Mouse (Mus musculus): ENCODE results near the gene Eif4e1b. TPM values are rescaled to one million over a fixed set of nuclear protein-coding genes. Genes with fewer than 3 reads are reported as not detected.
A peak's percentile ranks its signal among the peaks of the same experiment; 100 is the strongest.

Gene Eif4e1b
- not detected in 2 replicates for polyA plus RNA-seq (2015; fragmentation: Nextera tagmentation; extraction: Ambion mirVana)

- Histone ChIP-seq H3K4me1 (peaks cover 2% of the 10 kb centered on the region; the same call in 1 of the 2 replicates), H3K4me2 (no peak within 1 kb of the TSS), H3K27ac (no peak within 1 kb of the TSS), H3K9ac (no peak within 1 kb of the TSS), H3K9me3 (replicated peaks) (no peaks in the 10 kb centered on the region), H3K36me3 (no peaks in the 10 kb centered on the region), H3K27me3 (0 out of 2 replicates have a peak, but pooled peaks cover 5% of the 10 kb centered on the region), H3K4me3 (replicated peaks) (no peak within 1 kb of the TSS)
- WGBS: 87% methylated on average over 4 of the region's 4 CpGs
- no peak for ATAC-seq (replicated peaks; ENCODE audit: low FRiP score)
Measured at GRCm38 (mm10) chr13:54783698-54784097, at the start of gene Eif4e1b. Gene Eif4e1b, plus strand, starts transcription at chr13:54783998.

- peak overlapping the region; percentile 74 for H3K4me2 ChIP-seq
- H3K27ac ChIP-seq: no peak overlapping the region
- ATAC-seq (replicated peaks; ENCODE audit: low FRiP score): no peak
- H3K4me3 ChIP-seq (replicated peaks): peak overlapping the region; percentile 47
- H3K36me3 ChIP-seq: no peaks in the 10 kb centered on the region
- H3K9me3 ChIP-seq (replicated peaks): no peaks in the 10 kb centered on the region
- H3K4me1 ChIP-seq: peaks cover 13% of the 10 kb centered on the region
- 25% methylated on average over 3 of the region's 3 CpGs for WGBS
- H3K27me3 ChIP-seq: peaks cover 55% of the 10 kb centered on the region
- no peak overlapping the region for H3K9ac ChIP-seq
Measured at GRCm38 (mm10) chr13:54736931-54737330, 46.9 kb upstream of the Eif4e1b start.

GRCm38 (mm10) chr13:54737488-54738212 lies 46.1 kb upstream of the Eif4e1b start:
- H3K27me3 ChIP-seq: peaks cover 59% of the 10 kb centered on the region
- peak overlapping the region; percentile 47 for H3K4me3 ChIP-seq (replicated peaks)
- H3K9ac ChIP-seq: peak overlapping the region; percentile 35; the same call in 1 of the 2 replicates
- no peaks in the 10 kb centered on the region for H3K36me3 ChIP-seq
- peak overlapping the region; percentile 74 for H3K4me2 ChIP-seq
- peaks cover 13% of the 10 kb centered on the region for H3K4me1 ChIP-seq
- H3K27ac ChIP-seq: no peak overlapping the region
- H3K9me3 ChIP-seq (replicated peaks): no peaks in the 10 kb centered on the region
- under 1% methylated on average over 87 of the region's 87 CpGs for WGBS
- peak; percentile 77 for ATAC-seq (replicated peaks; ENCODE audit: low FRiP score)

GRCm38 (mm10) chr13:54738213-54738601 lies 45.6 kb upstream of the Eif4e1b start:
- peak overlapping the region; percentile 74 for H3K4me2 ChIP-seq
- no peaks in the 10 kb centered on the region for H3K9me3 ChIP-seq (replicated peaks)
- H3K27ac ChIP-seq: no peak overlapping the region
- peaks cover 59% of the 10 kb centered on the region for H3K27me3 ChIP-seq
- ATAC-seq (replicated peaks; ENCODE audit: low FRiP score): peak; percentile 12; the same call in 1 of the 2 replicates
- 4% methylated on average over 34 of the region's 34 CpGs for WGBS
- no peaks in the 10 kb centered on the region for H3K36me3 ChIP-seq
- H3K4me1 ChIP-seq: peaks cover 13% of the 10 kb centered on the region
- peak overlapping the region; percentile 47 for H3K4me3 ChIP-seq (replicated peaks)
- 0 out of 2 replicates have a peak overlapping the region, but pooled peaks have one; percentile 35 for H3K9ac ChIP-seq

GRCm38 (mm10) chr13:54746110-54746509 lies 37.7 kb upstream of the Eif4e1b start:
- no peak overlapping the region for H3K27ac ChIP-seq
- peaks cover 14% of the 10 kb centered on the region for H3K4me1 ChIP-seq
- 38% methylated on average over 6 of the region's 6 CpGs for WGBS
- no peak for ATAC-seq (replicated peaks; ENCODE audit: low FRiP score)
- H3K27me3 ChIP-seq: peaks cover 54% of the 10 kb centered on the region
- no peaks in the 10 kb centered on the region for H3K9me3 ChIP-seq (replicated peaks)
- H3K4me3 ChIP-seq (replicated peaks): no peak overlapping the region
- no peaks in the 10 kb centered on the region for H3K36me3 ChIP-seq
- H3K4me2 ChIP-seq: no peak overlapping the region
- H3K9ac ChIP-seq: no peak overlapping the region

GRCm38 (mm10) chr13:54746896-54747295 lies 36.9 kb upstream of the Eif4e1b start:
- no peak for ATAC-seq (replicated peaks; ENCODE audit: low FRiP score)
- Histone ChIP-seq H3K27me3 (peaks cover 54% of the 10 kb centered on the region), H3K36me3 (no peaks in the 10 kb centered on the region), H3K27ac (no peak overlapping the region), H3K9ac (no peak overlapping the region), H3K9me3 (replicated peaks) (no peaks in the 10 kb centered on the region), H3K4me2 (no peak overlapping the region), H3K4me3 (replicated peaks) (no peak overlapping the region), H3K4me1 (peaks cover 14% of the 10 kb centered on the region)
- 50% methylated on average over 10 of the region's 10 CpGs for WGBS

- Histone ChIP-seq H3K4me2 (no peak overlapping the region), H3K27ac (no peak overlapping the region), H3K9ac (no peak overlapping the region), H3K27me3 (peaks cover 57% of the 10 kb centered on the region), H3K9me3 (replicated peaks) (no peaks in the 10 kb centered on the region), H3K4me1 (peaks cover 14% of the 10 kb centered on the region), H3K4me3 (replicated peaks) (no peak overlapping the region), H3K36me3 (no peaks in the 10 kb centered on the region)
- ATAC-seq (replicated peaks; ENCODE audit: low FRiP score): no peak
- 89% methylated on average over 8 of the region's 8 CpGs for WGBS
Measured at GRCm38 (mm10) chr13:54748190-54748589, 35.6 kb upstream of the Eif4e1b start.

- H3K9me3 ChIP-seq (replicated peaks): no peaks in the 10 kb centered on the region
- 52% methylated on average over 10 of the region's 10 CpGs for WGBS
- no peak for ATAC-seq (replicated peaks; ENCODE audit: low FRiP score)
- peaks cover 62% of the 10 kb centered on the region for H3K27me3 ChIP-seq
- peaks cover 14% of the 10 kb centered on the region for H3K4me1 ChIP-seq
- H3K36me3 ChIP-seq: no peaks in the 10 kb centered on the region
- peak overlapping the region; percentile 62 for H3K4me3 ChIP-seq (replicated peaks)
- no peak overlapping the region for H3K27ac ChIP-seq
- no peak overlapping the region for H3K9ac ChIP-seq
- peak overlapping the region; percentile 94 for H3K4me2 ChIP-seq
Measured at GRCm38 (mm10) chr13:54748721-54749060, 35.1 kb upstream of the Eif4e1b start.

- WGBS: 2% methylated on average over 51 of the region's 100 CpGs
Measured at GRCm38 (mm10) chr13:54749061-54749863, 34.5 kb upstream of the Eif4e1b start.

GRCm38 (mm10) chr13:54749864-54750411 lies 33.9 kb upstream of the Eif4e1b start, which contains the start of gene Gprin1:
Gene Gprin1, minus strand, starts transcription at chr13:54749874.
- Histone ChIP-seq H3K4me3 (replicated peaks) (peak within 1 kb of the TSS; percentile 62), H3K9ac (no peak within 1 kb of the TSS), H3K27ac (no peak within 1 kb of the TSS), H3K27me3 (peaks cover 73% of the 10 kb centered on the region), H3K4me1 (peaks cover 14% of the 10 kb centered on the region), H3K36me3 (no peaks in the 10 kb centered on the region), H3K9me3 (replicated peaks) (no peaks in the 10 kb centered on the region), H3K4me2 (peak within 1 kb of the TSS; percentile 94)
- WGBS: 2% methylated on average over 29 of the region's 29 CpGs
- ATAC-seq (replicated peaks; ENCODE audit: low FRiP score): peak; percentile 47; the same call in 1 of the 2 replicates

More at GRCm38 (mm10) chr13:54749061-54749863, 34.5 kb upstream of the Eif4e1b start:
- peak overlapping the region; percentile 62 for H3K4me3 ChIP-seq (replicated peaks)
- ATAC-seq (replicated peaks; ENCODE audit: low FRiP score): peak; percentile 83
- H3K27ac ChIP-seq: no peak overlapping the region
- no peaks in the 10 kb centered on the region for H3K36me3 ChIP-seq
- H3K4me1 ChIP-seq: peaks cover 14% of the 10 kb centered on the region
- H3K27me3 ChIP-seq: peaks cover 68% of the 10 kb centered on the region
- H3K4me2 ChIP-seq: peak overlapping the region; percentile 94
- H3K9me3 ChIP-seq (replicated peaks): no peaks in the 10 kb centered on the region
- H3K9ac ChIP-seq: no peak overlapping the region

GRCm38 (mm10) chr13:54750699-54751098 lies 33.1 kb upstream of the Eif4e1b start:
- peaks cover 14% of the 10 kb centered on the region for H3K4me1 ChIP-seq
- WGBS: 5% methylated on average over 8 of the region's 8 CpGs
- H3K9me3 ChIP-seq (replicated peaks): no peaks in the 10 kb centered on the region
- peaks cover 77% of the 10 kb centered on the region for H3K27me3 ChIP-seq
- no peak overlapping the region for H3K4me2 ChIP-seq
- H3K27ac ChIP-seq: no peak overlapping the region
- no peak overlapping the region for H3K4me3 ChIP-seq (replicated peaks)
- no peak overlapping the region for H3K9ac ChIP-seq
- ATAC-seq (replicated peaks; ENCODE audit: low FRiP score): no peak
- H3K36me3 ChIP-seq: no peaks in the 10 kb centered on the region

GRCm38 (mm10) chr13:54752656-54753055 lies 31.1 kb upstream of the Eif4e1b start:
- H3K27me3 ChIP-seq: peaks cover 75% of the 10 kb centered on the region
- H3K27ac ChIP-seq: no peak overlapping the region
- no peak overlapping the region for H3K4me3 ChIP-seq (replicated peaks)
- no peak overlapping the region for H3K9ac ChIP-seq
- 72% methylated on average over 10 of the region's 10 CpGs for WGBS
- no peak overlapping the region for H3K4me2 ChIP-seq
- H3K36me3 ChIP-seq: no peaks in the 10 kb centered on the region
- H3K4me1 ChIP-seq: peaks cover 16% of the 10 kb centered on the region
- H3K9me3 ChIP-seq (replicated peaks): no peaks in the 10 kb centered on the region
- no peak for ATAC-seq (replicated peaks; ENCODE audit: low FRiP score)

Measured in kidney, embryonic 15.5 days (tissue).